Mouse (Mus musculus): ENCODE measurements around the gene Slc17a7.

Slc17a7 gene

GRCm38 (mm10) chr7:45163735-45164490 is at the start of gene Slc17a7:
Gene Slc17a7 (plus strand): TSS chr7:45163949.
- no peak for DNase-seq (ENCODE audit: low spot score in 2 of 2)

- no peak for DNase-seq (ENCODE audit: low spot score in 2 of 2)
Measured at GRCm38 (mm10) chr7:45117566-45117965, 46.2 kb upstream of the Slc17a7 start.

- no peak for DNase-seq (ENCODE audit: low spot score in 2 of 2)
Measured at GRCm38 (mm10) chr7:45118336-45118735, 45.4 kb upstream of the Slc17a7 start.

GRCm38 (mm10) chr7:45119780-45120709 is 43.7 kb upstream of the Slc17a7 start:
- DNase-seq (ENCODE audit: low spot score in 2 of 2): no peak

GRCm38 (mm10) chr7:45121404-45121803 is 42.3 kb upstream of the Slc17a7 start:
- peak; percentile 70 to 80 for DNase-seq (ENCODE audit: low spot score in 2 of 2)

GRCm38 (mm10) chr7:45121966-45122365 is 41.8 kb upstream of the Slc17a7 start:
- no peak for DNase-seq (ENCODE audit: low spot score in 2 of 2)

- DNase-seq (ENCODE audit: low spot score in 2 of 2): no peak
Measured at GRCm38 (mm10) chr7:45122561-45123185, 41.1 kb upstream of the Slc17a7 start.

- peak in 1 of 2 experiments; percentile 58 for DNase-seq (ENCODE audit: low spot score in 2 of 2)
Measured at GRCm38 (mm10) chr7:45123186-45123570, 40.6 kb upstream of the Slc17a7 start.

- peak; percentile 97 to 98 for DNase-seq (ENCODE audit: low spot score in 2 of 2)
Measured at GRCm38 (mm10) chr7:45124224-45125143, 39.3 kb upstream of the Slc17a7 start, which contains the start of gene Rps11. Gene Rps11 (minus strand): TSS chr7:45124439.

- DNase-seq (ENCODE audit: low spot score in 2 of 2): peak in 1 of 2 experiments; percentile 58
Measured at GRCm38 (mm10) chr7:45125144-45125600, 38.6 kb upstream of the Slc17a7 start.

GRCm38 (mm10) chr7:45125649-45126048 is 38.1 kb upstream of the Slc17a7 start:
- peak in 1 of 2 experiments; percentile 60 for DNase-seq (ENCODE audit: low spot score in 2 of 2)

- DNase-seq (ENCODE audit: low spot score in 2 of 2): peak in 1 of 2 experiments; percentile 67
Measured at GRCm38 (mm10) chr7:45126147-45126843, 37.5 kb upstream of the Slc17a7 start.

GRCm38 (mm10) chr7:45126844-45127699 is 36.7 kb upstream of the Slc17a7 start:
- peak in 1 of 2 experiments; percentile 64 for DNase-seq (ENCODE audit: low spot score in 2 of 2)

GRCm38 (mm10) chr7:45127700-45128224 is 36.0 kb upstream of the Slc17a7 start:
- peak in 1 of 2 experiments; percentile 63 for DNase-seq (ENCODE audit: low spot score in 2 of 2)

GRCm38 (mm10) chr7:45128624-45129246 is 35.0 kb upstream of the Slc17a7 start, which contains the start of gene Rpl13a:
Gene Rpl13a (minus strand): TSS chr7:45128761.
- peak; percentile 97 for DNase-seq (ENCODE audit: low spot score in 2 of 2)

GRCm38 (mm10) chr7:45129318-45129717 is 34.4 kb upstream of the Slc17a7 start:
- no peak for DNase-seq (ENCODE audit: low spot score in 2 of 2)

GRCm38 (mm10) chr7:45129776-45130512 is 33.8 kb upstream of the Slc17a7 start:
- peak in 1 of 2 experiments; percentile 60 for DNase-seq (ENCODE audit: low spot score in 2 of 2)

- DNase-seq (ENCODE audit: low spot score in 2 of 2): no peak
Measured at GRCm38 (mm10) chr7:45131850-45132249, 31.9 kb upstream of the Slc17a7 start.

All from spleen, postnatal 4 days (tissue).